Mouse (Mus musculus) testis, adult 2 months (tissue): ENCODE measurements around the gene Atg7.

Experiments used
- CTCF ChIP-seq: fragments of 200-500 bp; IDR thresholded peaks from 2 replicates; pipeline ENCODE4 v1.5.1; 2012; ENCODE audit warnings: low read depth, mild to moderate bottlenecking, inconsistent platforms, low read length, moderate library complexity; ENCODE audit not compliant: control insufficient read depth, insufficient read depth, insufficient replicate concordance
- POLR2A ChIP-seq: fragments of 200-500 bp; IDR thresholded peaks from 2 replicates; pipeline ENCODE4 v1.6.1; 2012; ENCODE audit warnings: low read depth, mild to moderate bottlenecking, inconsistent platforms, low read length, moderate library complexity; ENCODE audit not compliant: control insufficient read depth

DNA sequence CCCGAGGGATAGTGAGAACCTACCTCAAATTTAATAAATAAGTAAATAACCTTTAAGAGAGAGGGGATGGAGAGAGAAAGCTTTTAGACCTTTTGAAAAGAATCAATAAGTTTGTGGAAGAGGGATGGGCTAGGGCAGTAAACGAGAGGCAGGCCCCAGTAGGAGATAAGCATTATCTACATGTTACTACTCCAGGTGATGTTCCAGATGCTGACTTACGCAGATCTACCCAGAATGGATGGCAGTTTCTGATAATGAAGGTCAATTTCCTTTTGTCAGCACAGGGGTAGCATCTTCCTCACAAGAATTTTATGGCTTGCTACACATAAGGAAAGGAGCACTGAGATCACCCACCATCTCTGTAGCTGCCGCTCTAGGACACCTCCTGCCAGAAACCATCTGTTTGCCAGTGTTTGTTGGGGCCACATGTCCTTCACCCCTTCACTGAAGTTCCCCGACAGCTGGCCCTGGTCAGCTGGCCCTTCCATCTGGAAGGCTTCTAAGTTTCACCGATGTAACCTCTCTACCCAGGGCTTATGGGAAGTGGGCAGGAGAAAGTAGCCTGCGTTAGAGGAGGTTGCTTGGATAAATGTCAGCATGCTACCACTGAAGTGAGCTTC lies 152.9 kb downstream of the Atg7 start:
- no peak for TF ChIP-seq POLR2A
- TF ChIP-seq CTCF: no peak
